Mouse (Mus musculus): ENCODE measurements around the gene Loxl3.

- no peak for TF ChIP-seq CTCF (conservative IDR thresholded peaks at IDR 0.05; ENCODE audit: low read length)
- TF ChIP-seq POU5F1 (IDR thresholded peaks at IDR 0.05; ENCODE audit: borderline replicate concordance, low read length) = no peak
These were observed 52.4 kb downstream of the Loxl3 start, which contains the start of gene Lbx2 for GRCm38 (mm10) chr6:83086121-83087035.

Data from E14TG2a.4 (cell line).